Mouse (Mus musculus) megakaryocyte, embryonic 14.5 days (primary cell): ENCODE measurements around the gene Pibf1. TPM values are rescaled to one million over a fixed set of nuclear protein-coding genes. Genes with fewer than 3 reads are reported as not detected.

ENCODE experiments used
- H3K27me3 ChIP-seq: replicated peaks from 2 replicates; pipeline ENCODE3; 2012; ENCODE audit warnings: inconsistent platforms
- H3K36me3 ChIP-seq: replicated peaks from 2 replicates; pipeline ENCODE3; 2012; ENCODE audit warnings: low read length, inconsistent platforms, mixed read lengths
- H3K4me1 ChIP-seq: 2 replicates; pipeline ENCODE4 v1.6.1; 2012; ENCODE audit warnings: inconsistent platforms
- H3K4me3 ChIP-seq: replicated peaks from 2 replicates; pipeline ENCODE3; 2012; ENCODE audit warnings: moderate library complexity, mild to moderate bottlenecking, inconsistent platforms
- H3K9me3 ChIP-seq: 2 replicates; pipeline ENCODE4 v1.6.1; 2012; ENCODE audit warnings: inconsistent platforms
- FLI1 ChIP-seq: IDR thresholded peaks from 2 replicates; pipeline ENCODE4 v1.6.1; 2012; ENCODE audit warnings: low read length, inconsistent platforms, mixed read lengths
- GATA1 ChIP-seq: IDR thresholded peaks from 3 replicates; pipeline ENCODE4 v1.6.1; 2012; ENCODE audit warnings: mixed read lengths, low read length, inconsistent platforms, borderline replicate concordance
- polyA plus RNA-seq: library from polyadenylated mRNA; stranded (reverse); fragments of >175 nt; gene quantifications from 2 replicates; pipeline ENCODE4 v1.2.3, GENCODE M21; 2012; ENCODE audit warnings: low replicate concordance; ENCODE audit not compliant: insufficient read depth

Gene Pibf1
- polyA plus RNA-seq, 1 experiment: 0.36 TPM

DNA sequence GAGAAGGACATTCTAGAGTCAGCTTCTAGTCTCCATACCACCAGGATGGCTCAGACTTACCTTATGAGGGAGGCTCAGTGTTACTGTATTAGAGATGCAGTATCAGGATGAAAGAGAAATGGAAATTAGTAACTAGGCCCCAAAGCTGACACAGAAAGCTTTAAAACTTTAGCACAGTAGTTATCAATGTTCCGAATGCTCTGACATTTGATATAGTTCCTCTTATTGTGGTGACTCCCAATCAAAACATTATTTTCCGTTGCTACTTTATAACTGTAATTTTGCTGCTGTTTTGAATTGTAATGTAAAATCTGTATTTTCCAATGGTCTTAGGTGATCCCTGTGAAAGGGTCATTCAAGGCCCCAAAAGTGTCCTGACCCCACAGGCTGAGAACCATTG lies 7.4 kb downstream of the Pibf1 start:
- no peaks in the 10 kb centered on the region for H3K27me3 ChIP-seq
- H3K9me3 ChIP-seq: no peaks in the 10 kb centered on the region
- H3K36me3 ChIP-seq: peaks cover 90% of the 10 kb centered on the region
- H3K4me1 ChIP-seq: peaks cover 45% of the 10 kb centered on the region
- TF ChIP-seq FLI1 (no peak), GATA1 (no peak)
- H3K4me3 ChIP-seq: no peak overlapping the region

GRCm38 (mm10) chr14:99107631-99108187 lies 8.5 kb downstream of the Pibf1 start:
- no peaks in the 10 kb centered on the region for H3K27me3 ChIP-seq
- no peaks in the 10 kb centered on the region for H3K9me3 ChIP-seq
- H3K4me1 ChIP-seq: peaks cover 37% of the 10 kb centered on the region
- no peak overlapping the region for H3K4me3 ChIP-seq
- H3K36me3 ChIP-seq: peaks cover 89% of the 10 kb centered on the region
- TF ChIP-seq FLI1 (no peak), GATA1 (no peak)

GRCm38 (mm10) chr14:99108762-99109161 lies 9.5 kb downstream of the Pibf1 start:
- H3K4me1 ChIP-seq: peaks cover 26% of the 10 kb centered on the region
- no peak for TF ChIP-seq GATA1
- TF ChIP-seq FLI1: no peak
- H3K27me3 ChIP-seq: no peaks in the 10 kb centered on the region
- no peaks in the 10 kb centered on the region for H3K9me3 ChIP-seq
- H3K4me3 ChIP-seq: no peak overlapping the region
- H3K36me3 ChIP-seq: peaks cover 89% of the 10 kb centered on the region

DNA sequence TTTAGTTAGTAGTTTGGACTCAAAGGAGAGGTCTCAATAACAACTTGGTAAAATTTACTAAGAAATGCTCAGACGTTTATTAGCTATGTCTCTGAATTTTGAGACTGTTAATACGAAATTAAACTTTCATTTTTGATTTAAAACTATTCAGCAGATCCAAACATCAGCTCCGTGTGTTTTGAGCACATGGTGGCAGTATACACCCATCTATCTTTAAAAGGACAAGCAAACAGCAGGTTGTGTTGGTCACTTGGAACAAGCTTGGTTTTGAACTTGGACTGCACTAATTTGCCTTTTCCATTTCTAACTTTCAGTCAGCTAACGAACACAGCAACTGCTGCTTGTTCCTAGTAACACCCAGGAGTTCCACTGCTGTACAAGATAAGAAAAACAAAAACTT lies 18.4 kb downstream of the Pibf1 start:
- TF ChIP-seq FLI1 (no peak), GATA1 (no peak)
- Histone ChIP-seq H3K9me3 (no peaks in the 10 kb centered on the region), H3K4me3 (no peak overlapping the region), H3K4me1 (peaks cover 4% of the 10 kb centered on the region), H3K27me3 (no peaks in the 10 kb centered on the region), H3K36me3 (peaks cover 86% of the 10 kb centered on the region)

GRCm38 (mm10) chr14:99121584-99122339 lies 22.5 kb downstream of the Pibf1 start:
- Histone ChIP-seq H3K9me3 (no peaks in the 10 kb centered on the region), H3K4me3 (no peak overlapping the region), H3K27me3 (no peaks in the 10 kb centered on the region), H3K36me3 (peaks cover 59% of the 10 kb centered on the region), H3K4me1 (peaks cover 4% of the 10 kb centered on the region)
- TF ChIP-seq FLI1 (no peak), GATA1 (no peak)

GRCm38 (mm10) chr14:99124076-99124475 lies 24.9 kb downstream of the Pibf1 start:
- no peaks in the 10 kb centered on the region for H3K27me3 ChIP-seq
- no peak overlapping the region for H3K4me3 ChIP-seq
- peaks cover 45% of the 10 kb centered on the region for H3K36me3 ChIP-seq
- no peak for TF ChIP-seq GATA1
- no peak for TF ChIP-seq FLI1
- H3K4me1 ChIP-seq: peaks cover 4% of the 10 kb centered on the region
- H3K9me3 ChIP-seq: no peaks in the 10 kb centered on the region

GRCm38 (mm10) chr14:99126713-99127112 lies 27.5 kb downstream of the Pibf1 start:
- H3K4me1 ChIP-seq: peaks cover 4% of the 10 kb centered on the region
- H3K9me3 ChIP-seq: no peaks in the 10 kb centered on the region
- TF ChIP-seq GATA1 (no peak), FLI1 (no peak)
- no peak overlapping the region for H3K4me3 ChIP-seq
- peaks cover 48% of the 10 kb centered on the region for H3K36me3 ChIP-seq
- H3K27me3 ChIP-seq: no peaks in the 10 kb centered on the region

DNA sequence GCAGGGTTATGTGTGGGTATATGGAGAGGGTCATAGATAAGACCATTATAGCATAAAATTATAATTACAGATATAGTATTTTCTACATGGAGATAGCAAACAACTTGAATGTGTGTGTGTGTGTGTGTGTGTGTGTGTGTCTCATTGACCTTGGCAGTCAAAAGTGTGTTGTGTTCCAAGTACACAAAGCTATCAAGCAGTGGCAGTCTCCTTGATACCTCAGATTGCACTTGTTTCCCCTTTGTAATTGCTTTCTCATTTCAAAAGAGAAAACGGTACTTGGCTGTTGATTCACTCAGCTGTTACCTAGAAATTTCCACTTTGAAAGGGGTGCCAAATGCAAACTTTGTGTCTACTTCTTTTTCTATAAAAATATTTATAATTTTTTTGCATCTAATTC lies 28.3 kb downstream of the Pibf1 start:
- H3K9me3 ChIP-seq: no peaks in the 10 kb centered on the region
- no peaks in the 10 kb centered on the region for H3K27me3 ChIP-seq
- H3K4me1 ChIP-seq: no peaks in the 10 kb centered on the region; the same call in 1 of the 2 replicates
- no peak for TF ChIP-seq FLI1
- no peak for TF ChIP-seq GATA1
- no peak overlapping the region for H3K4me3 ChIP-seq
- peaks cover 46% of the 10 kb centered on the region for H3K36me3 ChIP-seq

GRCm38 (mm10) chr14:99129050-99129449 lies 29.8 kb downstream of the Pibf1 start:
- H3K9me3 ChIP-seq: no peaks in the 10 kb centered on the region
- H3K4me3 ChIP-seq: no peak overlapping the region
- no peak for TF ChIP-seq GATA1
- TF ChIP-seq FLI1: no peak
- no peaks in the 10 kb centered on the region for H3K27me3 ChIP-seq
- peaks cover 53% of the 10 kb centered on the region for H3K36me3 ChIP-seq
- no peaks in the 10 kb centered on the region for H3K4me1 ChIP-seq

DNA sequence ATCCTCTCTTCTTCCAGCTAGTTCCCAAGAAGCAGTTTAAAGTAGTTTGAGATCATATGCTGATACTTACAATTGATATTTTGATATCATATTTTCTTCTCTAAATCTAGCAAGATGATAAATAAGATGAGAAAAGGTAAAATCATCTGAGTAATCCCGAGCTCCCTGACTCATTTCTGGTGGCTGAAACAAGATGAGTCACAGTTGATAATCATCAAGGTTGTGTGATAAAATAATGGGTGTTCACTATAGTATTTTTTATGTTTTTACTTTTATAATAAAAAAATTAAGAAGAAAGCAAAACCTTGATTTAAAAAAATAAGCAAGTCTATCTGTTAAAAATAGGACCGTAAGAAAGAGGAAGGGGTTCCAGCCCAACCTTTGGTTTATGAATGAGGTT lies 34.8 kb downstream of the Pibf1 start:
- Histone ChIP-seq H3K4me3 (no peak overlapping the region), H3K36me3 (peaks cover 75% of the 10 kb centered on the region), H3K9me3 (no peaks in the 10 kb centered on the region), H3K27me3 (no peaks in the 10 kb centered on the region), H3K4me1 (no peaks in the 10 kb centered on the region)
- TF ChIP-seq GATA1 (no peak), FLI1 (no peak)
